Mouse (Mus musculus): ENCODE measurements at regions not wholly inside any gene's neighbourhood (a gene's known extent, or its start where the extent isn't known, plus 50 kb on each side); places are given as distances from the start of the nearest gene placed in this dataset.

- no peak for TF ChIP-seq KAT2A (IDR thresholded peaks at IDR 0.05; ENCODE audit: insufficient replicate concordance, low read length)
- TF ChIP-seq RCOR1 (conservative IDR thresholded peaks at IDR 0.05; ENCODE audit: low read depth, low read length), result no peak
- no peak for TF ChIP-seq IRF4 (IDR thresholded peaks at IDR 0.05; ENCODE audit: low read depth, low read length)
- no peak for TF ChIP-seq POLR2AphosphoS2 (IDR thresholded peaks at IDR 0.05; ENCODE audit: low read depth, low read length)
- TF ChIP-seq TCF12 (IDR thresholded peaks at IDR 0.05; ENCODE audit: low read depth, low read length), result no peak
- no peak for TF ChIP-seq E2F4 (IDR thresholded peaks at IDR 0.05; ENCODE audit: insufficient replicate concordance, low read depth, low read length)
- TF ChIP-seq EP300 (IDR thresholded peaks at IDR 0.05; ENCODE audit: low read length), result no peak; the same call in 1 of the 2 replicates
- TF ChIP-seq USF2 (conservative IDR thresholded peaks at IDR 0.05; ENCODE audit: low read depth, low read length), result no peak
- TF ChIP-seq BHLHE40 (IDR thresholded peaks at IDR 0.05; ENCODE audit: low read depth, low read length), result peak; percentile 31
- TF ChIP-seq USF1 (IDR thresholded peaks at IDR 0.05; ENCODE audit: low read depth, low read length), result no peak
- TF ChIP-seq MAX (IDR thresholded peaks at IDR 0.05; ENCODE audit: low read length), result no peak
- TF ChIP-seq MXI1 (IDR thresholded peaks at IDR 0.05; ENCODE audit: low read depth, low read length), result no peak
- no peak for TF ChIP-seq TBP (conservative IDR thresholded peaks at IDR 0.05; ENCODE audit: low read depth, low read length)
These were observed 856.8 kb downstream of the Slc4a3 start (continued) for GRCm38 (mm10) chr1:76402854-76403253.

- H3K79me2 ChIP-seq (replicated peaks; ENCODE audit: control insufficient read depth, extremely low read depth, insufficient read depth, poor library complexity, severe bottlenecking), result no peaks in the 10 kb centered on the region
- no peaks in the 10 kb centered on the region for H3K27me3 ChIP-seq (replicated peaks)
- H3K4me2 ChIP-seq (ENCODE audit: insufficient read depth, low read depth, poor library complexity, severe bottlenecking), result no peak overlapping the region
- H3K36me3 ChIP-seq (replicated peaks in 1 of 2; ENCODE audit: control insufficient read depth in 1 of 2, insufficient read depth in 1 of 2, low read length in 1 of 2), result no peaks in the 10 kb centered on the region
- H3K9ac ChIP-seq (ENCODE audit: insufficient read depth, low read depth), result no peak overlapping the region
- dilution Hi-C loops (cut with MboI; ENCODE audit: extremely low pct_ligation_motif_present, extremely low pct_unique_long_range_greater_than_20kb, low sequenced_read_pairs), result no loop called here
- peak; percentile 23 for DNase-seq (ENCODE audit: extremely low read depth)
- TF ChIP-seq POLR2AphosphoS2 (IDR thresholded peaks at IDR 0.05; ENCODE audit: low read depth, low read length), result no peak
- TF ChIP-seq ZNF384 (IDR thresholded peaks at IDR 0.05; ENCODE audit: low read depth, low read length), result no peak
- no peak for TF ChIP-seq UBTF (IDR thresholded peaks at IDR 0.05; ENCODE audit: low read depth, low read length)
- TF ChIP-seq JUND (conservative IDR thresholded peaks at IDR 0.05; ENCODE audit: low read depth, low read length), result no peak
- TF ChIP-seq ELF1 (IDR thresholded peaks at IDR 0.05; ENCODE audit: low read depth, low read length), result no peak
- no peak for TF ChIP-seq SMC3 (IDR thresholded peaks at IDR 0.05; ENCODE audit: low read depth, low read length)
- no peak for TF ChIP-seq ETS1 (conservative IDR thresholded peaks at IDR 0.05; ENCODE audit: low read depth, low read length)
- no peak for TF ChIP-seq E2F4 (IDR thresholded peaks at IDR 0.05; ENCODE audit: insufficient replicate concordance, low read depth, low read length)
- TF ChIP-seq MAX (IDR thresholded peaks at IDR 0.05; ENCODE audit: low read length), result no peak
- TF ChIP-seq EP300 (IDR thresholded peaks at IDR 0.05; ENCODE audit: low read length), result no peak
- TF ChIP-seq MEF2A (IDR thresholded peaks at IDR 0.05; ENCODE audit: borderline replicate concordance, low read depth, low read length), result no peak
- TF ChIP-seq TCF12 (IDR thresholded peaks at IDR 0.05; ENCODE audit: low read depth, low read length), result no peak
- TF ChIP-seq MAFK (IDR thresholded peaks at IDR 0.05; ENCODE audit: insufficient replicate concordance, low read length), result no peak
- TF ChIP-seq MAZ (IDR thresholded peaks at IDR 0.05; ENCODE audit: low read depth, low read length), result no peak
- no peak for TF ChIP-seq USF1 (IDR thresholded peaks at IDR 0.05; ENCODE audit: low read depth, low read length)
- TF ChIP-seq CHD1 (IDR thresholded peaks at IDR 0.05; ENCODE audit: low read depth, low read length), result no peak
- no peak for TF ChIP-seq PAX5 (IDR thresholded peaks at IDR 0.05; ENCODE audit: low read length)
- TF ChIP-seq BHLHE40 (IDR thresholded peaks at IDR 0.05; ENCODE audit: low read depth, low read length), result no peak
- TF ChIP-seq POLR2A (IDR thresholded peaks at IDR 0.05; ENCODE audit: low read depth, low read length), result no peak
- no peaks in the 10 kb centered on the region for H3K9me3 ChIP-seq (replicated peaks; ENCODE audit: low read length)
- no peak overlapping the region for H3K27ac ChIP-seq (ENCODE audit: insufficient read depth, low read depth)
- in situ Hi-C loops (cut with MboI; ENCODE audit: low pct_ligation_motif_present, low pct_unique_long_range_greater_than_20kb, low sequenced_read_pairs), result no loop called here
- peaks cover 0 to 43% of the 10 kb centered on the region in 2 experiments; a peak in 2 of 4 replicates for H3K4me1 ChIP-seq (ENCODE audit: control insufficient read depth in 1 of 2, insufficient read depth in 2 of 2)
- H3K4me3 ChIP-seq (replicated peaks in 1 of 3; ENCODE audit: low read depth in 2 of 3, low read length in 2 of 3, poor library complexity in 1 of 3), result no peak overlapping the region
These were observed 857.9 kb downstream of the Slc4a3 start for GRCm38 (mm10) chr1:76404003-76404402.

All from CH12.LX (cell line).